Mouse (Mus musculus) CH12.LX (cell line): Measurements from ENCODE around the gene Cebpzos.

Source experiments
- CTCF ChIP-seq, 2 experiments: IDR thresholded peaks in 1 of 2; conservative IDR thresholded peaks in 1 of 2; 2 replicates each; pipeline ENCODE4 v1.5.1; 2011 to 2012; ENCODE audit warnings: low read depth in 2 of 2, low read length in 2 of 2, improper control_type of control experiment in 1 of 2, inconsistent platforms in 1 of 2, mild to moderate bottlenecking in 1 of 2, moderate library complexity in 1 of 2
- E2F4 ChIP-seq: IDR thresholded peaks from 2 replicates; pipeline ENCODE4 v1.6.1; 2011; ENCODE audit warnings: low read depth, low read length, improper control_type of control experiment; ENCODE audit not compliant: insufficient replicate concordance
- GABPA ChIP-seq: IDR thresholded peaks from 2 replicates; pipeline ENCODE4 v1.6.1; 2012; ENCODE audit warnings: low read depth, low read length, improper control_type of control experiment, inconsistent platforms; ENCODE audit not compliant: insufficient replicate concordance
- POLR2A ChIP-seq: IDR thresholded peaks from 2 replicates; pipeline ENCODE4 v1.6.1; 2011; ENCODE audit warnings: low read depth, mild to moderate bottlenecking, improper control_type of control experiment, low read length

DNA sequence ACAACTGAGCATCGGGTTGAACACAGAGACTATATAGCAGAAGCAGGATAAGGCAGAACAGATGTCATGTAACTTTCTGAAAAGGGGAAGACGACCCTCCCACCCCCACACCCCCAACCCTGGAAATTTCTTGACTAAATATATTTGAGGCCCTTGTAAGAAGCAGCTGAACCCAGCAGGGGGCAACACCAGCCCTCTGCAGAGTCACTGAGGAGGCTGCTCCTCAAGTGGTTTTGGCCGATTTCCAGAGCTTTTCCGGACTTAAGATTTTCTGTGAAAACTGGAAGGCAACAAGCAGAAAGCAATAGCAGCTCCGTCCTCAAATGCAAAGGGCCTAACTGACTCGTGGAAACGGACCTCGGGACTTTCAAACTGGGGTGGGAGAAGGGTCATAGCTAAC lies 20.9 kb upstream of the Cebpzos start:
- TF ChIP-seq CTCF (conservative IDR thresholded peaks at IDR 0.05 in 1 of 2, IDR thresholded peaks at IDR 0.05 in 1 of 2; ENCODE audit: low read depth in 2 of 2, low read length in 2 of 2), result peak in 1 of 2 experiments; percentile 76; a peak in 2 of 4 replicates
- no peak for TF ChIP-seq E2F4
- no peak for TF ChIP-seq GABPA
- no peak for TF ChIP-seq POLR2A
